Mouse (Mus musculus) E14TG2a.4 (cell line): ENCODE results near the gene Mtx2.

Experiments used
- H3K27me3 ChIP-seq: 2 replicates; pipeline ENCODE4 v1.6.1; 2014; ENCODE audit warnings: low read length, control low read depth; ENCODE audit not compliant: insufficient read depth
- H3K36me3 ChIP-seq: 2 replicates; pipeline ENCODE4 v1.6.1; 2014; ENCODE audit warnings: low read length, control low read depth; ENCODE audit not compliant: insufficient read depth
- H3K4me1 ChIP-seq: replicated peaks from 2 replicates; pipeline ENCODE4 v1.6.1; 2014; ENCODE audit warnings: low read depth, low read length, control low read depth
- H3K4me3 ChIP-seq: replicated peaks from 2 replicates; pipeline ENCODE4 v1.5.1; 2014; ENCODE audit warnings: mild to moderate bottlenecking, low read length
- H3K9me3 ChIP-seq: 2 replicates; pipeline ENCODE4 v1.6.1; 2014; ENCODE audit warnings: low read length, control low read depth
- CTCF ChIP-seq: conservative IDR thresholded peaks from 2 replicates; pipeline ENCODE4 v1.5.1; 2014; ENCODE audit warnings: low read length
- NANOG ChIP-seq: IDR thresholded peaks from 2 replicates; pipeline ENCODE4 v1.6.1; 2014; ENCODE audit warnings: borderline replicate concordance, low read length, mixed read lengths
- POU5F1 ChIP-seq: IDR thresholded peaks from 2 replicates; pipeline ENCODE4 v1.6.1; 2014; ENCODE audit warnings: low read length, borderline replicate concordance

Mtx2 gene

GRCm38 (mm10) chr2:74847516-74847915 lies 21.9 kb downstream of the Mtx2 start:
- Histone ChIP-seq H3K27me3 (no peaks in the 10 kb centered on the region), H3K9me3 (no peaks in the 10 kb centered on the region), H3K4me1 (no peaks in the 10 kb centered on the region), H3K36me3 (no peaks in the 10 kb centered on the region), H3K4me3 (no peak overlapping the region)
- TF ChIP-seq NANOG (no peak), CTCF (no peak), POU5F1 (no peak)

GRCm38 (mm10) chr2:74850036-74850435 lies 24.4 kb downstream of the Mtx2 start:
- H3K36me3 ChIP-seq, result no peaks in the 10 kb centered on the region
- TF ChIP-seq NANOG (no peak), CTCF (no peak), POU5F1 (no peak)
- no peaks in the 10 kb centered on the region for H3K27me3 ChIP-seq
- H3K4me1 ChIP-seq, result no peaks in the 10 kb centered on the region
- no peak overlapping the region for H3K4me3 ChIP-seq
- H3K9me3 ChIP-seq, result no peaks in the 10 kb centered on the region

- Histone ChIP-seq H3K9me3 (0 out of 2 replicates have a peak, but pooled peaks cover 3% of the 10 kb centered on the region), H3K4me3 (no peak overlapping the region), H3K36me3 (no peaks in the 10 kb centered on the region), H3K27me3 (no peaks in the 10 kb centered on the region), H3K4me1 (no peaks in the 10 kb centered on the region)
- TF ChIP-seq CTCF (no peak), NANOG (no peak), POU5F1 (no peak)
Measured at GRCm38 (mm10) chr2:74862070-74862476, 36.5 kb downstream of the Mtx2 start.

DNA sequence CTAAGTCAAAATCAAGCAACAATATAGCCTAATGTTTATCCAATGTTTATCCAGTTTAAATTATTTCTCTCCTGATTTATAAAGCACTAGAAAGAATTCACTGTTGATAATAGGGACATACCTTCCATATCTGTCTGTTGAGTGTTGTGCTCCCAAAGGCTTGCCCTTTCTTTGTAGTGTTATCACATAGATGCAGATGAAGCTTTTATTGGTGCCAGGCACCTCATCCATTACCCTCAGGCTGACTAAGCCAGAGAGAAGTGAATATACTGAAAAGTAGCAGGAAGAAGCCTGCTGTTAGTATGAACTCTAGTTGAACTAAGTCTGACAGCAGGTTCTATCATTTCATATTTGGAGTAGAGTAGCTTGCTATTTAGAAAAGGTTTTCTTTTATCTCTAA lies 39.8 kb downstream of the Mtx2 start:
- Histone ChIP-seq H3K9me3 (0 out of 2 replicates have a peak, but pooled peaks cover 3% of the 10 kb centered on the region), H3K4me1 (no peaks in the 10 kb centered on the region), H3K27me3 (no peaks in the 10 kb centered on the region), H3K4me3 (no peak overlapping the region), H3K36me3 (no peaks in the 10 kb centered on the region)
- no peak for TF ChIP-seq POU5F1
- TF ChIP-seq CTCF, result no peak
- TF ChIP-seq NANOG, result no peak

DNA sequence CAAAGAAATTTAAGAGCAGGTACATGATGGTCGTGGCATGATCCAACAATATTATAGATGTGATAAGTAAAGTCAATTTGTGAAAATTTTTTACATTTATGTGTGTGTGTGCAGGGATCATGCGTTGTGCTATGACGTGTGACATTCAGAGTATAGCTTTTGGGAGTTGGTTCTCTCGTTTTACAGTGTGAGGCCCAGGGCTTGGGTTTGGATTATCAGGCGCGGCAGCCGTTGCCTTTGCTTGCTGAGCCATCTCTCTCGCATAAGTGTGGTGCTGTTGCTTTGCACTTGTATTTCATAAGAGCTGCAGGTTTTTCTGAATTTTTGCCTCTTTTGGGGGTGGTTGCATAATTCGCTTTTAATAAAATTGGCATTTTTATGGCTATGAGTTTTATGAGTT lies 48.4 kb downstream of the Mtx2 start:
- no peak overlapping the region for H3K4me3 ChIP-seq
- H3K36me3 ChIP-seq, result peaks cover 8% of the 10 kb centered on the region; the same call in 1 of the 2 replicates
- no peaks in the 10 kb centered on the region for H3K9me3 ChIP-seq
- no peaks in the 10 kb centered on the region for H3K4me1 ChIP-seq
- H3K27me3 ChIP-seq, result no peaks in the 10 kb centered on the region
- no peak for TF ChIP-seq NANOG
- TF ChIP-seq CTCF, result no peak
- no peak for TF ChIP-seq POU5F1

DNA sequence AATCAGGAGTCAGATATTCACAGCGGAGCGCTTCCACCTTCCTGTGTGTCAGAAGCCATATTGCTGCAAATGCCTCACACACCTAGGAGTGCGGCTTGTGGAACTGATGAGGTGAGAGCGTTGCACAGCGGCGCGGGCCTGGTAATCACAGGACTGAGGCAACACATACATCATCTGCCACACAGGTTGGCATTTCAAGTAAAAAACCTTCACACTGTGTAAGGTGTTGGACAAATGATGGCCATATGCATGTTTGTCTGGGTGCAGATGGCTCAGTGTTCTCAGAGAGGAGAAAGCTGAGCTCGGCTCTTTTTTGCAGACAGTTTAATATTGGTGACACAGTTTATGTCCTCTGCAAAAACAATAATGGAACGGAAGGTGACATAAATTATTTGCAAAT lies 58.8 kb downstream of the Mtx2 start:
- H3K4me1 ChIP-seq, result peaks cover 9% of the 10 kb centered on the region; the same call in 1 of the 2 replicates
- H3K27me3 ChIP-seq, result no peaks in the 10 kb centered on the region
- no peaks in the 10 kb centered on the region for H3K9me3 ChIP-seq
- H3K36me3 ChIP-seq, result no peaks in the 10 kb centered on the region
- no peak overlapping the region for H3K4me3 ChIP-seq
- TF ChIP-seq NANOG (no peak), CTCF (no peak), POU5F1 (no peak)

- H3K4me3 ChIP-seq, result no peak overlapping the region
- no peaks in the 10 kb centered on the region for H3K27me3 ChIP-seq
- no peaks in the 10 kb centered on the region for H3K36me3 ChIP-seq
- peaks cover 9% of the 10 kb centered on the region; the same call in 1 of the 2 replicates for H3K9me3 ChIP-seq
- peaks cover 18% of the 10 kb centered on the region for H3K4me1 ChIP-seq
- no peak for TF ChIP-seq POU5F1
- TF ChIP-seq NANOG, result no peak
- no peak for TF ChIP-seq CTCF
Measured at GRCm38 (mm10) chr2:74891868-74892267, 66.3 kb downstream of the Mtx2 start.

DNA sequence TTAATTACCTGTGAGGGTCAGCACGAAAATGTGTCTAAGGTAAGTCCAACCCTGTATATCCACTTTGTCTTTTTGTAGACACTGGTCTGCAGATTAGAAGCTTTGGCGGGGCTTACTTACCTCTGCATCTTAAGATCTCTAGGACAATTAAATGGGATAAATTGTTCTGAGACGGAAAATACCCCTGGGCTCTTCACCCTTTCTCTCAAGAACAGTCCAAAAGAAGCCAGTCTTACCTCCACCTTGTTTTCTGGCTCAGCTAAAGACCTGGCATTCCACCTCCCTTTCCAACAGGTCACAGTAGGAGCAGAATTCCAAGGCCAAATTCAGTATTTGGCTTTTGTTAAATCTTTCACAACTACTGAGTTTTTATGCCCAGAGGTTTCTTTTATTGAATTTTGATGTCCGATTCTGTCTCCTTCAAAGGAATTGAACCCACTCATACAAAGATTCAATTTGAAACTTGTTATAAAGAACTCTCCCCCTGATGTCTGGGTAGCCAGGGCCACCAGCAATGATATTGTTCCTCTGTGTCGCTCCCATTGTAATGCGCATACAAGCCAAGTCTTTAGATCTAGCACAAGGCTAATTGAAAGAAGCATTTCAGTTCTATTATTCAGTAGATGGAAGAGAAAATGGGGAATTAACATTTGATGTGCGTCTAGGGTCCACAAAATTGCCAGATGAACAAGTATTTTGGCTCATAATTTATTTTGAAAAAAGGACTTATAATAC lies 67.4 kb downstream of the Mtx2 start:
- Histone ChIP-seq H3K27me3 (no peaks in the 10 kb centered on the region), H3K4me1 (peaks cover 13% of the 10 kb centered on the region)
- peak; percentile 99 for TF ChIP-seq POU5F1
- TF ChIP-seq CTCF, result no peak
- peak; percentile 83 for TF ChIP-seq NANOG

GRCm38 (mm10) chr2:74894061-74894460 lies 68.5 kb downstream of the Mtx2 start:
- Histone ChIP-seq H3K9me3 (peaks cover 9% of the 10 kb centered on the region; the same call in 1 of the 2 replicates), H3K27me3 (no peaks in the 10 kb centered on the region), H3K4me3 (no peak overlapping the region), H3K36me3 (no peaks in the 10 kb centered on the region), H3K4me1 (peaks cover 13% of the 10 kb centered on the region)
- no peak for TF ChIP-seq CTCF
- no peak for TF ChIP-seq NANOG
- TF ChIP-seq POU5F1, result no peak

More for the DNA sequence above, 67.4 kb downstream of the Mtx2 start:
- H3K36me3 ChIP-seq, result no peaks in the 10 kb centered on the region
- no peak overlapping the region for H3K4me3 ChIP-seq
- peaks cover 9% of the 10 kb centered on the region; the same call in 1 of the 2 replicates for H3K9me3 ChIP-seq
